Mouse (Mus musculus): ENCODE measurements at regions not wholly inside any gene's neighbourhood (a gene's known extent, or its start where the extent isn't known, plus 50 kb on each side); places are given as distances from the start of the nearest gene placed in this dataset.

DNA sequence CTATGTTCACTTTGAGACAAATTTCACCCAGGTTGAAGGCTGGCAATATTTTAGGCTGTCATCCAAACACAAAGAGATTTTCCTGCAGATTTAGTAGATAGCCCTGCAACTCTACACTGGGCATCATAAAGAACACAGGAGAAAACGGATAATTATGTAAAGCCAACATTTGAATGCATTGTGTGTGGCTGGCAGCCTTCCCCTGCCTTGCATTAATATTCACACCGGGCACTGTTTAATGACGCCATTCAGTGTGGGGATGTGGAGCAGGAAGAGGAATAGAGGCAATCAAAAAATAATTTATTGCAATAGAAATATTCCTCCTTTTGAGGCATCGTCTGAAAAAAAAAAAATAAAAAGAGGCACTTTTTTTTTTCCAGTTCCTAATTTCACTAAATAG, 105.7 kb downstream of the Samd5 start:
- Histone ChIP-seq H3K27me3 (replicated peaks) (no peaks in the 10 kb centered on the region), H3K27ac (no peak overlapping the region), H3K9ac (no peak overlapping the region), H3K36me3 (no peaks in the 10 kb centered on the region), H3K4me3 (replicated peaks) (no peak overlapping the region), H3K4me2 (no peak overlapping the region), H3K4me1 (no peaks in the 10 kb centered on the region), H3K9me3 (no peaks in the 10 kb centered on the region)
- WGBS: 59% methylated on average over 4 of the region's 4 CpGs
- no peak for ATAC-seq (ENCODE audit: insufficient read depth, low FRiP score, low read depth)

DNA sequence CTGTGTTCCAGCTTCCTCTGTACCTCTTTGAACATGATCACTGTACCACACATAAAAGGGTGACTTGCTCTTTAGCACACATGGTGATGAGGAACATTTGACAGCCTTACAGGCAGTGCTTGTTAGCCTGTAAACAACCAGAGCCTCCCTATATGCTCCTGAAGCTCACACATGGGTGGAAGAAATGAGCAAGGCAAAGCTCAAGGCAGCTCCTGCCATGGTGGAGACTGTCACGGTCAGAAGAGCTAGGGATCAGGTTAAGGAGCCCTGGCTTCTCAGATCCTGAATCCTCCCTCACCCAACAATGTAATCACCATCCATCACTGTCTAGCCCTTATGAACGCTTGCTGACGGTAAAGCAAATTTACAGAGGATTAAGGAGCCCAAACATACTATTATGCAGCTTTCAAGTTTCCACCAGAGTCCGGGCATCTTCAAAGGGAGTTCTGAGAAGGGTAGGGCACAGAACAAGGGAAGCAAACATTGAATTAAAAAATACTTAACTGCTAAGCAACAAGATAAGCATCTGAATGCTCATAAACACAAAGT, 117.4 kb downstream of the Samd5 start:
- H3K27me3 ChIP-seq (replicated peaks): no peaks in the 10 kb centered on the region
- 0 out of 2 replicates have a peak overlapping the region, but pooled peaks have one; percentile 8 for H3K4me2 ChIP-seq
- H3K9ac ChIP-seq: no peak overlapping the region
- H3K4me1 ChIP-seq: peaks cover 4% of the 10 kb centered on the region; the same call in 1 of the 2 replicates
- H3K4me3 ChIP-seq (replicated peaks): no peak overlapping the region
- peak overlapping the region; percentile 84 for H3K27ac ChIP-seq
- no peaks in the 10 kb centered on the region for H3K36me3 ChIP-seq
- ATAC-seq (ENCODE audit: insufficient read depth, low FRiP score, low read depth): peak; percentile 86
- WGBS: 16% methylated on average over 4 of the region's 4 CpGs
- H3K9me3 ChIP-seq: no peaks in the 10 kb centered on the region

GRCm38 (mm10) chr10:9557092-9557491, 117.9 kb downstream of the Samd5 start:
- H3K9me3 ChIP-seq: no peaks in the 10 kb centered on the region
- peak overlapping the region; percentile 84 for H3K27ac ChIP-seq
- H3K4me2 ChIP-seq: no peak overlapping the region
- no peaks in the 10 kb centered on the region for H3K27me3 ChIP-seq (replicated peaks)
- peaks cover 4% of the 10 kb centered on the region; the same call in 1 of the 2 replicates for H3K4me1 ChIP-seq
- H3K4me3 ChIP-seq (replicated peaks): no peak overlapping the region
- ATAC-seq (ENCODE audit: insufficient read depth, low FRiP score, low read depth): no peak
- 8% methylated on average over 1 of the region's 1 CpGs for WGBS
- H3K9ac ChIP-seq: no peak overlapping the region
- H3K36me3 ChIP-seq: no peaks in the 10 kb centered on the region

GRCm38 (mm10) chr10:9553946-9554345, 121.1 kb downstream of the Samd5 start:
- Histone ChIP-seq H3K9ac (no peak overlapping the region), H3K27ac (no peak overlapping the region)
- ATAC-seq (ENCODE audit: insufficient read depth, low FRiP score, low read depth): no peak

GRCm38 (mm10) chr10:9549913-9550709, 124.9 kb downstream of the Samd5 start:
- Histone ChIP-seq H3K36me3 (no peaks in the 10 kb centered on the region), H3K27me3 (replicated peaks) (no peaks in the 10 kb centered on the region), H3K27ac (peak overlapping the region; percentile 88), H3K9ac (no peak overlapping the region), H3K4me1 (no peaks in the 10 kb centered on the region), H3K4me3 (replicated peaks) (no peak overlapping the region), H3K4me2 (no peak overlapping the region; the same call in 1 of the 2 replicates), H3K9me3 (no peaks in the 10 kb centered on the region)
- 23% methylated on average over 10 of the region's 10 CpGs for WGBS
- peak; percentile 82; the same call in 1 of the 2 replicates for ATAC-seq (ENCODE audit: insufficient read depth, low FRiP score, low read depth)

More at GRCm38 (mm10) chr10:9553946-9554345, 121.1 kb downstream of the Samd5 start:
- H3K4me1 ChIP-seq: peaks cover 4% of the 10 kb centered on the region; the same call in 1 of the 2 replicates
- 67% methylated on average over 3 of the region's 3 CpGs for WGBS
- no peak overlapping the region for H3K4me3 ChIP-seq (replicated peaks)
- H3K9me3 ChIP-seq: no peaks in the 10 kb centered on the region
- H3K4me2 ChIP-seq: no peak overlapping the region
- no peaks in the 10 kb centered on the region for H3K27me3 ChIP-seq (replicated peaks)
- H3K36me3 ChIP-seq: no peaks in the 10 kb centered on the region

DNA sequence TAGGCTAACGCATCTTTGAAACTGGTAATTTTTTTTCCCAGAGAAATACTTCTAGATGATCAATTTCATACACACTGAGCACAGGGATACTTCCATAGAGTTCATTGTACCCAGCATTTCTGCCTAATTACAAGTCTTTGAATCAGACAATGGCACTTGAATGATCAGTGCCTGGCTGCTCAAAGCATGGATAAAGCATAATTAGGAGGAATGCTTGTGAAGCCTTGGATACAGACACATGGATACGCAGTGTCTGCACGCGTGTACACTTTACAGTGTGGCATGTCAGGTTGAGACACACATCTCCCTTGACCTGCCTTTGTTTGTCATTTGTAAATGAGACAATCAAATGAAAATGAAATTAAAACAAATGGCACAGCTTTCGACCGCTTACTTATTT, 129.2 kb downstream of the Samd5 start:
- WGBS: 70% methylated on average over 6 of the region's 6 CpGs
- Histone ChIP-seq H3K9me3 (no peaks in the 10 kb centered on the region), H3K4me3 (replicated peaks) (no peak overlapping the region), H3K36me3 (no peaks in the 10 kb centered on the region), H3K27me3 (replicated peaks) (no peaks in the 10 kb centered on the region), H3K4me2 (no peak overlapping the region), H3K27ac (no peak overlapping the region), H3K9ac (no peak overlapping the region), H3K4me1 (0 out of 2 replicates have a peak, but pooled peaks cover 3% of the 10 kb centered on the region)
- no peak for ATAC-seq (ENCODE audit: insufficient read depth, low FRiP score, low read depth)

GRCm38 (mm10) chr10:9544041-9544786, 130.8 kb downstream of the Samd5 start:
- no peak overlapping the region for H3K4me3 ChIP-seq (replicated peaks)
- ATAC-seq (ENCODE audit: insufficient read depth, low FRiP score, low read depth): no peak
- WGBS: 53% methylated on average over 4 of the region's 4 CpGs
- H3K36me3 ChIP-seq: no peaks in the 10 kb centered on the region
- H3K9ac ChIP-seq: no peak overlapping the region
- 0 out of 2 replicates have a peak, but pooled peaks cover 3% of the 10 kb centered on the region for H3K4me1 ChIP-seq
- no peak overlapping the region for H3K4me2 ChIP-seq
- no peaks in the 10 kb centered on the region for H3K9me3 ChIP-seq
- H3K27me3 ChIP-seq (replicated peaks): no peaks in the 10 kb centered on the region
- H3K27ac ChIP-seq: 0 out of 2 replicates have a peak overlapping the region, but pooled peaks have one; percentile 10

DNA sequence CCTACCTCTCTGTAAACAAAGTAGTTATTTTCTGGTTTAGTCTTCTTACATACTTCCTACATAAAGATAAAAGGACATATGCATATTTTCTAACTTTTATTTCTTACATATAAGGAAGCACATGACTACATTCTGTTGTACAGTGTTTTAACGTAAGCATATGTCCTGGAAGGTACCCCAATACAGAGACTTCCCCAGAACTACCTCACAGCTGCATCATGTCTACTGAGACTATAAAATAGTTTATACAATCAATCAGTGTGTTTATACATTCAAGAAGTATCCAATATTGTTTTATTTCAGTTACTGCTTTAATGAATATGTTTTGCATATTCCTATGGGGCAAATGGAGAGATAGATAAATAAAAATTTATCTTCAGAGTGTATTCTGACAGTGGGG, 133.4 kb downstream of the Samd5 start:
- H3K9ac ChIP-seq: no peak overlapping the region
- H3K4me1 ChIP-seq: 0 out of 2 replicates have a peak, but pooled peaks cover 3% of the 10 kb centered on the region
- H3K36me3 ChIP-seq: no peaks in the 10 kb centered on the region
- no peak overlapping the region; the same call in 1 of the 2 replicates for H3K27ac ChIP-seq
- no peaks in the 10 kb centered on the region for H3K27me3 ChIP-seq (replicated peaks)
- H3K9me3 ChIP-seq: no peaks in the 10 kb centered on the region
- no peak overlapping the region for H3K4me2 ChIP-seq
- WGBS: 48% methylated on average over 1 of the region's 1 CpGs
- no peak for ATAC-seq (ENCODE audit: insufficient read depth, low FRiP score, low read depth)
- H3K4me3 ChIP-seq (replicated peaks): no peak overlapping the region

DNA sequence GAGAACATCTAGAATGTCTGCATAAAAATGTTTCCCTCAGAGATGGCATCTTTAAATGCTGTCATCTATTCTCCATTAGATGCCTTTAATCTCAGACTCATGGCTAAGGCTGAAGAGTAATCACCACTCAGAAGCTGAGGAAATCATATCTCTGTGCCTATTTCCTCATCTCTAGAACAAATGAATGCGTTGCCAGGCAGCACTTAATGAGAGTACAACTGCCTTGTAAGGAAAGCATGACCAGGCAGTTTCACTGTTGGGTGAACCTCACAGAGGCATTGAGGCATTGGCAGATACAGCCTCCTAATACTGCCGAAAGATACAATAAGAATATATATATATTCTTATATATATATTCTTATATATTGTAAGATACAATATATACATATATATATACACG, 137.3 kb downstream of the Samd5 start:
- H3K9me3 ChIP-seq: no peaks in the 10 kb centered on the region
- 75% methylated on average over 3 of the region's 3 CpGs for WGBS
- no peak for ATAC-seq (ENCODE audit: insufficient read depth, low FRiP score, low read depth)
- H3K4me1 ChIP-seq: no peaks in the 10 kb centered on the region
- no peaks in the 10 kb centered on the region for H3K36me3 ChIP-seq
- no peaks in the 10 kb centered on the region for H3K27me3 ChIP-seq (replicated peaks)
- no peak overlapping the region for H3K4me2 ChIP-seq
- H3K9ac ChIP-seq: no peak overlapping the region
- H3K4me3 ChIP-seq (replicated peaks): no peak overlapping the region
- no peak overlapping the region for H3K27ac ChIP-seq

DNA sequence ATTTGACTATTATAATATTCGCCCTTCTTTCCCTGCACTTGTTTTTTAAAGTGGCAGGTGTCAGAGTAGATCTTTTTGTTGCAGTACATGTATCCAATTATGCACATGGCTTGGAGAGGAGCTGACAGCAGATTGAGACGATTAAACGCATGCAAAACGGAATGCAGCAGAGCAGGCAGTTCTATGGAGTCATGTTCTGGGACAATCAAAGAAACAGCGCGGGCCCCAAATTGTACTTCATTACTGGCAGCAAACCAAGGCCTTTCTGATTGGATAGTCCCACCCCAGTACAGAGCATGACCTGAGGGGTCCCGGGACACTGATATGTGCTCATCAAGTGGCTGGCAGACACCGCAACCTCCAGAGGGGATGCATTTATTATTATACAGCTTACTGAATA, 140.5 kb downstream of the Samd5 start:
- H3K9me3 ChIP-seq: no peaks in the 10 kb centered on the region
- H3K4me2 ChIP-seq: no peak overlapping the region
- ATAC-seq (ENCODE audit: insufficient read depth, low FRiP score, low read depth): no peak
- H3K9ac ChIP-seq: no peak overlapping the region
- no peaks in the 10 kb centered on the region for H3K4me1 ChIP-seq
- no peaks in the 10 kb centered on the region for H3K27me3 ChIP-seq (replicated peaks)
- no peaks in the 10 kb centered on the region for H3K36me3 ChIP-seq
- no peak overlapping the region for H3K4me3 ChIP-seq (replicated peaks)
- no peak overlapping the region for H3K27ac ChIP-seq
- 78% methylated on average over 8 of the region's 8 CpGs for WGBS

DNA sequence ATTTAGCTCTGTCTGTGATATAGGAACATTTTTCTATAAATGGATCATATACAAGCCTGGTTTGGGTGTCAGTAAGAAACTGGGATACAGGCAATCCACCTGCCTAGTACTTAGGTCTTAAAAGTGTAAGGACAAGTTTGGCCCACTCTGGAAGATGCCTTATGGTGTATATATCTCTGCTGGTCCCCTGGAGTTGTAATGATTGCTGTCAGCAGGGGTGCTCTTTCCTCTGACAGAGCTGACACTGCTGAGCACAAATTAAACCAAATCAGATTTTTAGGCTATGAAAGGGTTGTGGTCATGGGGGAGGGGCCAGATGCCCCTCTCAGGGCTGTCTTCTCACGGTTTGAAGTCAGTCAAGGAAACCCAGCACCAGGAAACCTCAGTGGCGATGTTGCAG, 141.7 kb downstream of the Samd5 start:
- no peak overlapping the region for H3K4me2 ChIP-seq
- 76% methylated on average over 2 of the region's 2 CpGs for WGBS
- no peak overlapping the region for H3K4me3 ChIP-seq (replicated peaks)
- ATAC-seq (ENCODE audit: insufficient read depth, low FRiP score, low read depth): no peak
- no peak overlapping the region for H3K27ac ChIP-seq
- H3K36me3 ChIP-seq: no peaks in the 10 kb centered on the region
- no peaks in the 10 kb centered on the region for H3K4me1 ChIP-seq
- H3K27me3 ChIP-seq (replicated peaks): no peaks in the 10 kb centered on the region
- H3K9ac ChIP-seq: no peak overlapping the region
- H3K9me3 ChIP-seq: no peaks in the 10 kb centered on the region

DNA sequence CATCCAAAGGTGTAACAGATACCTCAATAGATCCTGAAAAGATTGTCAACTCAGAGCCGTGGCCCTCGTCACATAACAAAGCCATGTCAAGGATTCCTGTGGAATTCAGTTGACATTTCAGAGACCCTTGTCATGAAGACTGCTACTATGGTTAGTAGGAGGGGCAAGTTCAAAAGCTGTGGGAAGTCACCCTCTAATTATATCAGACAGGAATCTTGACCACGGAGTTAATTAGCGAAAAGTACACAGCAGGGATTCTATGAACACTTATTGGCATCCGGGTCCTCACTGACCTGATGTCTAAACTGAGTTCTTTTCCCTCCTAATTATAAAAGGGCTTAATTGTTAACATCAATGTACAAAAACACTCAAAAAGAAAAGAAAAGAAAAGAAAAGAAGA, 143.1 kb downstream of the Samd5 start:
- ATAC-seq (ENCODE audit: insufficient read depth, low FRiP score, low read depth): no peak
- Histone ChIP-seq H3K36me3 (no peaks in the 10 kb centered on the region), H3K9me3 (no peaks in the 10 kb centered on the region), H3K9ac (no peak overlapping the region), H3K27me3 (replicated peaks) (no peaks in the 10 kb centered on the region), H3K4me3 (replicated peaks) (no peak overlapping the region), H3K4me1 (no peaks in the 10 kb centered on the region), H3K27ac (no peak overlapping the region), H3K4me2 (no peak overlapping the region)
- WGBS: 73% methylated on average over 5 of the region's 5 CpGs

Data from stomach, embryonic 15.5 days (tissue).